Mouse (Mus musculus): Measurements from ENCODE around the gene Rtn3. TPM values are rescaled to one million over a fixed set of nuclear protein-coding genes. Genes with fewer than 3 reads are reported as not detected.
A peak's percentile ranks its signal among the peaks of the same experiment; 100 is the strongest.
"Not testable (repeated sequence)": the region's sequence is repeated elsewhere in the genome, so short reads cannot be mapped to it uniquely, and the experiment has no call there.

The Rtn3 gene
- polyA plus RNA-seq, 1 experiment from 2014 or later: 300 TPM

- peak within 1 kb of the TSS; percentile 89 for H3K4me2 ChIP-seq (replicated peaks; ENCODE audit: low read depth, low read length)
- WGBS: under 1% methylated on average over 77 of the region's 107 CpGs
- DNase-seq (ENCODE audit: low spot score) (peak; percentile 87), ATAC-seq (ENCODE audit: low FRiP score) (peak; percentile 74)
- H3K4me3 ChIP-seq (ENCODE audit: low read depth, low read length): peak within 1 kb of the TSS; percentile 89
- no peaks in the 10 kb centered on the region; the same call in 1 of the 2 replicates for H3K27me3 ChIP-seq (ENCODE audit: control insufficient read depth, insufficient read depth, low read length)
- H3K27ac ChIP-seq (ENCODE audit: low read depth, low read length): peak within 1 kb of the TSS; percentile 94
- no peaks in the 10 kb centered on the region for H3K9me3 ChIP-seq (ENCODE audit: control insufficient read depth, low read length)
- H3K9ac ChIP-seq (ENCODE audit: low read depth, low read length): peak within 1 kb of the TSS; percentile 99
- H3K4me1 ChIP-seq (replicated peaks; ENCODE audit: control insufficient read depth, insufficient read depth, low read length): peaks cover 25% of the 10 kb centered on the region
- H3K36me3 ChIP-seq (ENCODE audit: control insufficient read depth, insufficient read depth, low read length): peaks cover 5% of the 10 kb centered on the region
Observed at GRCm38 (mm10) chr19:7416834-7417735, 66.0 kb downstream of the Rtn3 start, which contains the start of gene 2700081O15Rik. Gene 2700081O15Rik, plus strand, starts transcription at chr19:7417625.

- H3K4me3 ChIP-seq (ENCODE audit: low read depth, low read length): peak overlapping the region; percentile 89
- H3K4me2 ChIP-seq (replicated peaks; ENCODE audit: low read depth, low read length): peak overlapping the region; percentile 89
- no peaks in the 10 kb centered on the region for H3K9me3 ChIP-seq (ENCODE audit: control insufficient read depth, low read length)
- peak overlapping the region; percentile 94 for H3K27ac ChIP-seq (ENCODE audit: low read depth, low read length)
- no peaks in the 10 kb centered on the region for H3K36me3 ChIP-seq (ENCODE audit: control insufficient read depth, insufficient read depth, low read length)
- peaks cover 16% of the 10 kb centered on the region for H3K4me1 ChIP-seq (replicated peaks; ENCODE audit: control insufficient read depth, insufficient read depth, low read length)
- no peak for ATAC-seq (ENCODE audit: low FRiP score)
- H3K9ac ChIP-seq (ENCODE audit: low read depth, low read length): peak overlapping the region; percentile 99
- no peak for DNase-seq (ENCODE audit: low spot score)
- WGBS: 26% methylated on average over 22 of the region's 22 CpGs
- no peaks in the 10 kb centered on the region for H3K27me3 ChIP-seq (ENCODE audit: control insufficient read depth, insufficient read depth, low read length)
Observed at GRCm38 (mm10) chr19:7415916-7416833, 66.9 kb downstream of the Rtn3 start.

GRCm38 (mm10) chr19:7412361-7412760 lies 70.7 kb downstream of the Rtn3 start:
- Histone ChIP-seq H3K4me3 (ENCODE audit: low read depth, low read length) (no peak overlapping the region), H3K9ac (ENCODE audit: low read depth, low read length) (no peak overlapping the region), H3K4me2 (replicated peaks; ENCODE audit: low read depth, low read length) (no peak overlapping the region), H3K4me1 (replicated peaks; ENCODE audit: control insufficient read depth, insufficient read depth, low read length) (no peaks in the 10 kb centered on the region), H3K9me3 (ENCODE audit: control insufficient read depth, low read length) (no peaks in the 10 kb centered on the region), H3K27me3 (ENCODE audit: control insufficient read depth, insufficient read depth, low read length) (no peaks in the 10 kb centered on the region), H3K36me3 (ENCODE audit: control insufficient read depth, insufficient read depth, low read length) (no peaks in the 10 kb centered on the region), H3K27ac (ENCODE audit: low read depth, low read length) (no peak overlapping the region)
- WGBS: 52% methylated on average over 2 of the region's 2 CpGs
- ATAC-seq (ENCODE audit: low FRiP score) (no peak), DNase-seq (ENCODE audit: low spot score) (no peak)

- 83% methylated on average over 9 of the region's 9 CpGs for WGBS
- no peak overlapping the region for H3K4me3 ChIP-seq (ENCODE audit: low read depth, low read length)
- DNase-seq (ENCODE audit: low spot score): no peak
- H3K9me3 ChIP-seq (ENCODE audit: control insufficient read depth, low read length): no peaks in the 10 kb centered on the region
- H3K4me2 ChIP-seq (replicated peaks; ENCODE audit: low read depth, low read length): no peak overlapping the region
- H3K27me3 ChIP-seq (ENCODE audit: control insufficient read depth, insufficient read depth, low read length): no peaks in the 10 kb centered on the region
- H3K4me1 ChIP-seq (replicated peaks; ENCODE audit: control insufficient read depth, insufficient read depth, low read length): no peaks in the 10 kb centered on the region
- H3K27ac ChIP-seq (ENCODE audit: low read depth, low read length): no peak overlapping the region
- H3K36me3 ChIP-seq (ENCODE audit: control insufficient read depth, insufficient read depth, low read length): no peaks in the 10 kb centered on the region
- no peak for ATAC-seq (ENCODE audit: low FRiP score)
- no peak overlapping the region for H3K9ac ChIP-seq (ENCODE audit: low read depth, low read length)
Observed at GRCm38 (mm10) chr19:7404623-7405229, 78.4 kb downstream of the Rtn3 start.

GRCm38 (mm10) chr19:7400635-7401034 lies 82.4 kb downstream of the Rtn3 start:
- Histone ChIP-seq H3K27me3 (ENCODE audit: control insufficient read depth, insufficient read depth, low read length) (no peaks in the 10 kb centered on the region), H3K27ac (ENCODE audit: low read depth, low read length) (no peak overlapping the region), H3K9ac (ENCODE audit: low read depth, low read length) (no peak overlapping the region), H3K4me1 (replicated peaks; ENCODE audit: control insufficient read depth, insufficient read depth, low read length) (no peaks in the 10 kb centered on the region), H3K4me2 (replicated peaks; ENCODE audit: low read depth, low read length) (no peak overlapping the region), H3K9me3 (ENCODE audit: control insufficient read depth, low read length) (no peaks in the 10 kb centered on the region), H3K4me3 (ENCODE audit: low read depth, low read length) (no peak overlapping the region), H3K36me3 (ENCODE audit: control insufficient read depth, insufficient read depth, low read length) (no peaks in the 10 kb centered on the region)
- DNase-seq (ENCODE audit: low spot score) (no peak), ATAC-seq (ENCODE audit: low FRiP score) (no peak)
- 85% methylated on average over 11 of the region's 11 CpGs for WGBS

- not testable (repeated sequence) for ATAC-seq (ENCODE audit: low FRiP score); H3K27ac ChIP-seq (ENCODE audit: low read depth, low read length); DNase-seq (ENCODE audit: low spot score); H3K9ac ChIP-seq (ENCODE audit: low read depth, low read length); H3K9me3 ChIP-seq (ENCODE audit: control insufficient read depth, low read length); H3K4me3 ChIP-seq (ENCODE audit: low read depth, low read length); H3K27me3 ChIP-seq (ENCODE audit: control insufficient read depth, insufficient read depth, low read length); H3K36me3 ChIP-seq (ENCODE audit: control insufficient read depth, insufficient read depth, low read length); H3K4me2 ChIP-seq (replicated peaks; ENCODE audit: low read depth, low read length); H3K4me1 ChIP-seq (replicated peaks; ENCODE audit: control insufficient read depth, insufficient read depth, low read length)
- 38% methylated on average over 24 of the region's 24 CpGs for WGBS
Observed at GRCm38 (mm10) chr19:7398898-7399297, 84.2 kb downstream of the Rtn3 start.

- H3K27me3 ChIP-seq (ENCODE audit: control insufficient read depth, insufficient read depth, low read length); ATAC-seq (ENCODE audit: low FRiP score): not testable (repeated sequence)
- WGBS: 84% methylated on average over 7 of the region's 10 CpGs
Observed at GRCm38 (mm10) chr19:7396867-7397826, 85.9 kb downstream of the Rtn3 start.

More at GRCm38 (mm10) chr19:7396867-7397826, 85.9 kb downstream of the Rtn3 start:
- H3K36me3 ChIP-seq (ENCODE audit: control insufficient read depth, insufficient read depth, low read length); H3K27ac ChIP-seq (ENCODE audit: low read depth, low read length); H3K9ac ChIP-seq (ENCODE audit: low read depth, low read length); H3K4me1 ChIP-seq (replicated peaks; ENCODE audit: control insufficient read depth, insufficient read depth, low read length); H3K9me3 ChIP-seq (ENCODE audit: control insufficient read depth, low read length); H3K4me2 ChIP-seq (replicated peaks; ENCODE audit: low read depth, low read length); H3K4me3 ChIP-seq (ENCODE audit: low read depth, low read length): not testable (repeated sequence)
- DNase-seq (ENCODE audit: low spot score): peak; percentile 21
